Mouse (Mus musculus): ENCODE data around the gene Nxph1. TPM values are rescaled to one million over a fixed set of nuclear protein-coding genes. Genes with fewer than 3 reads are reported as not detected.

Gene Nxph1
- polyA plus RNA-seq, 1 experiment from 2014 or later = 0.17 TPM

DNA sequence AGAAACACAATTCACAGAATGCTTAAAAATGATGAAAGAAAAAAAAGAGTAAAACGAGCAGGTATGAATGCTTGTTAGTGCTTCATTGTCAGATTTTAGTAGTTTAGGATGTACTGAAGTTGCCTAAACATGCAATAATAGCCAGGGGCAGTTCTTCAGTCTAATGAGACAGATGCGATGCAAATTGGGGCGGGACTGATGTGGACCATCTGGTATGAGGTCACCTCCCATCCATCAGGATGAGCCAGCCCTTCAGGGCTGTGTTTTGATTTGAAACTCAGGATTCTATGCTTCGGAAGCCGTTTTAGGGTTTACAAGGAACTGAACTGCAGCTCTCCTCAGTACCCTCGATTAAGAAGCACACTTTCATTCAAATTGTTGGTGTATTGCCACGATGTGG lies 121.7 kb downstream of the Nxph1 start:
- H3K4me1 ChIP-seq = no peaks in the 10 kb centered on the region
- ATAC-seq (ENCODE audit: borderline replicate concordance, extremely low read depth, low FRiP score, low TSS enrichment) = no peak
- no peak overlapping the region for H3K4me2 ChIP-seq
- no peak overlapping the region for H3K4me3 ChIP-seq
- H3K9ac ChIP-seq = no peak overlapping the region
- H3K9me3 ChIP-seq = no peaks in the 10 kb centered on the region
- no peaks in the 10 kb centered on the region for H3K27me3 ChIP-seq
- WGBS = 41% methylated on average over 7 of the region's 7 CpGs
- no peaks in the 10 kb centered on the region for H3K36me3 ChIP-seq
- H3K27ac ChIP-seq = no peak overlapping the region

- ATAC-seq (ENCODE audit: borderline replicate concordance, extremely low read depth, low FRiP score, low TSS enrichment) = no peak
- WGBS = 64% methylated on average over 2 of the region's 2 CpGs
Observed at GRCm38 (mm10) chr6:9076463-9076862, 128.2 kb downstream of the Nxph1 start.

GRCm38 (mm10) chr6:9077793-9078689 lies 129.8 kb downstream of the Nxph1 start:
- Histone ChIP-seq H3K4me2 (no peak overlapping the region), H3K9ac (no peak overlapping the region), H3K27me3 (no peaks in the 10 kb centered on the region), H3K27ac (no peak overlapping the region), H3K4me3 (no peak overlapping the region), H3K36me3 (no peaks in the 10 kb centered on the region), H3K9me3 (no peaks in the 10 kb centered on the region), H3K4me1 (no peaks in the 10 kb centered on the region)
- no peak for ATAC-seq (ENCODE audit: borderline replicate concordance, extremely low read depth, low FRiP score, low TSS enrichment)
- WGBS = 52% methylated on average over 4 of the region's 4 CpGs

More at GRCm38 (mm10) chr6:9076463-9076862, 128.2 kb downstream of the Nxph1 start:
- Histone ChIP-seq H3K9ac (no peak overlapping the region), H3K4me1 (no peaks in the 10 kb centered on the region), H3K9me3 (no peaks in the 10 kb centered on the region), H3K4me3 (no peak overlapping the region), H3K36me3 (no peaks in the 10 kb centered on the region), H3K4me2 (no peak overlapping the region), H3K27ac (no peak overlapping the region), H3K27me3 (no peaks in the 10 kb centered on the region)

- no peaks in the 10 kb centered on the region for H3K27me3 ChIP-seq
- no peak overlapping the region for H3K27ac ChIP-seq
- no peak overlapping the region for H3K4me2 ChIP-seq
- no peaks in the 10 kb centered on the region for H3K36me3 ChIP-seq
- no peaks in the 10 kb centered on the region for H3K9me3 ChIP-seq
- no peak for ATAC-seq (ENCODE audit: borderline replicate concordance, extremely low read depth, low FRiP score, low TSS enrichment)
- H3K4me1 ChIP-seq = no peaks in the 10 kb centered on the region
- 71% methylated on average over 3 of the region's 3 CpGs for WGBS
- no peak overlapping the region for H3K9ac ChIP-seq
- no peak overlapping the region for H3K4me3 ChIP-seq
Observed at GRCm38 (mm10) chr6:9083851-9084250, 135.6 kb downstream of the Nxph1 start.

DNA sequence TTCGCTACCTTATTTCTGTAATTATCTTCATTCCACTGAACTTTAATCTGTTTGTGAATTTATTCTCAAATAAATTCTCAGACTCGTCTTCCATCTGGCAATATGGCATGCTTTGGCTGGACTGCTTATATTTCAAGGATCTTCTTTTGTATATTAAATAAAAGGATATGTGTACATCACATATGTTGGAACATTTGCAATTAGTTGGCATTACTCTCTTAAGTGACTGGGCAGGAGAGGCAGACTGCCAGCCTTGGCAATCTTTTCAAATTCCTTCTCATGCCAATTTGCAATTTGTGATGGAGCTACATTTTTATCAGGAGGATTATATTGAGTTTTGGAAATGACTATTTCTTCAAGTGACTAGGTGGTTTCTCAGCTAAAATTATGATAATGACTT lies 149.1 kb downstream of the Nxph1 start:
- Histone ChIP-seq H3K9me3 (no peaks in the 10 kb centered on the region), H3K36me3 (no peaks in the 10 kb centered on the region), H3K9ac (no peak overlapping the region), H3K27me3 (no peaks in the 10 kb centered on the region), H3K4me1 (no peaks in the 10 kb centered on the region), H3K27ac (no peak overlapping the region), H3K4me2 (no peak overlapping the region), H3K4me3 (no peak overlapping the region)
- WGBS = 79% methylated on average over 2 of the region's 2 CpGs
- ATAC-seq (ENCODE audit: borderline replicate concordance, extremely low read depth, low FRiP score, low TSS enrichment) = no peak

DNA sequence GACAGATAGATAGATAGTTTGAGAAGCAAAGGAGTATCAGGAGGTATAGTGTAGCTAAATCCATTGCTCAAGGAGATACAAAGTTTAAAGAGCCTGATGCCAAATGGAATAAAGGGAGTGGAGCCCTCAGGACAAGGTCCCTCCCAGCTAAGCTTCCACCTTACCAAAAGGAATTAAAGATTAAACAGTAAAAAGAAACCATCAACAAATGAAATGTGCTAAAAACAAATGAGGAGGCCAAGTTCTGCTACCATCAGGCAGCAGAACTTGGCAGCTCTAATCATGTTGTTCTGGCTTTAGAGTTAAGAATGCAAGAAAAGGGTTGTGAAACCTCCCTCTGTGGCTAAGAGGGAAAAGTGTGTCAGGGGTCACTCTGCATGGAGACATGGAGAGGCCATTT lies 159.1 kb downstream of the Nxph1 start:
- ATAC-seq (ENCODE audit: borderline replicate concordance, extremely low read depth, low FRiP score, low TSS enrichment) = no peak
- H3K4me2 ChIP-seq = no peak overlapping the region
- H3K27me3 ChIP-seq = no peaks in the 10 kb centered on the region
- no peaks in the 10 kb centered on the region for H3K36me3 ChIP-seq
- no peak overlapping the region for H3K4me3 ChIP-seq
- no peak overlapping the region for H3K27ac ChIP-seq
- H3K9ac ChIP-seq = no peak overlapping the region
- H3K4me1 ChIP-seq = no peaks in the 10 kb centered on the region
- H3K9me3 ChIP-seq = no peaks in the 10 kb centered on the region

- 73% methylated on average over 2 of the region's 2 CpGs for WGBS
- H3K27me3 ChIP-seq = no peaks in the 10 kb centered on the region
- H3K4me3 ChIP-seq = no peak overlapping the region
- ATAC-seq (ENCODE audit: borderline replicate concordance, extremely low read depth, low FRiP score, low TSS enrichment) = no peak
- no peaks in the 10 kb centered on the region for H3K4me1 ChIP-seq
- no peaks in the 10 kb centered on the region for H3K36me3 ChIP-seq
- no peak overlapping the region for H3K4me2 ChIP-seq
- H3K9ac ChIP-seq = no peak overlapping the region
- H3K9me3 ChIP-seq = no peaks in the 10 kb centered on the region
- H3K27ac ChIP-seq = no peak overlapping the region
Observed at GRCm38 (mm10) chr6:9119136-9119535, 170.9 kb downstream of the Nxph1 start.

DNA sequence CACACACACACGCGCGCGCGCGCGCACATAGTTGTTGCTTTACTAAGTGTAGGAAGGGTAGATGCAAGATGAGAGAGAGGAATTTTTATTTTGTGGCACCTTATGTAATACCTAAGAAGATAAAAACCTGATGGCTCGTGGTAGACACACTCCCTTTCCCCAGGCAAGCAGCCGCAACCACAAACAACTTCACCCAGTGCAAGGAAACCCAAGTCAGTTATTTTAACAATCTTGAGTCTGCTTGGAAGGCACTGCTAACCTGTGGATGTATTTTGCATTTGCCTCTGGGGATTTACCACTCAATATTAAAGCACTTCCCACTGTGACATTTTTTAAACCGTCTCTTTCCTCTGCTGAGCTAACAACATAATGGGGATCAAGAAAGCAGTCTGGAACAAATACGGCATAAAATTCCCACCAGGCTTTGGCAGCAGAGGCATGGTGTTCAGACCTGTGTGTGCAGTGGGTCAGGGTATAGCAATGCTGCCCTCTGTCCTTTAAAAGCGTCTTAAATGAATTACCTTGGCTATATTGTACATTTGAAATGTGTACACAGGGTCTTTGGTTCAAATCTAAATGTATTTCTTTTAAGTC lies 176.2 kb downstream of the Nxph1 start:
- WGBS = 89% methylated on average over 12 of the region's 12 CpGs
- no peaks in the 10 kb centered on the region for H3K27me3 ChIP-seq
- no peak for ATAC-seq (ENCODE audit: borderline replicate concordance, extremely low read depth, low FRiP score, low TSS enrichment)
- H3K27ac ChIP-seq = no peak overlapping the region
- H3K36me3 ChIP-seq = no peaks in the 10 kb centered on the region
- H3K9me3 ChIP-seq = no peaks in the 10 kb centered on the region
- no peaks in the 10 kb centered on the region for H3K4me1 ChIP-seq
- H3K9ac ChIP-seq = no peak overlapping the region
- no peak overlapping the region for H3K4me2 ChIP-seq
- H3K4me3 ChIP-seq = no peak overlapping the region

- no peaks in the 10 kb centered on the region for H3K9me3 ChIP-seq
- no peak overlapping the region for H3K9ac ChIP-seq
- H3K27ac ChIP-seq = no peak overlapping the region
- H3K4me3 ChIP-seq = no peak overlapping the region
- no peaks in the 10 kb centered on the region for H3K4me1 ChIP-seq
- ATAC-seq (ENCODE audit: borderline replicate concordance, extremely low read depth, low FRiP score, low TSS enrichment) = no peak
- H3K27me3 ChIP-seq = no peaks in the 10 kb centered on the region
- 73% methylated on average over 3 of the region's 3 CpGs for WGBS
- no peaks in the 10 kb centered on the region for H3K36me3 ChIP-seq
- no peak overlapping the region for H3K4me2 ChIP-seq
Observed at GRCm38 (mm10) chr6:9133589-9134279, 185.5 kb downstream of the Nxph1 start.

DNA sequence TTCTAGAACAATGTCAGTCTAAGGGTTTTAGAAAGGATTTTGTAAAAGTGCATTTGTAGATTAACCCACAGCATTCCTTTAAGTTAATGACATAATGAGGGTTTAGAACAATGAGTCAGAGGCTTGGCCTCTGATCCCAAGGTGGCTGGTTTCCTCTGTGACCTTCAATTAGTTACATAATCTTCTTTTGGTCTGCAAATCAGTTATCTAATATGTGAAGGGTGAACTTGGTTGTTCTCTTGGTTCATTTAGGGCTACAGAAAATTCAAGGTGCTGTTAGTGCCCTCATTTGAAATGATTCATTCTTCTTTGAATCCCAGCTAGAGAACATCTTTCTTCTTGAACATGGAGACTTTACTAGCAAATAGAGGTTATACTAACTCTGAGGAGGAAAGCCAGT lies 199.7 kb downstream of the Nxph1 start:
- Histone ChIP-seq H3K27ac (no peak overlapping the region), H3K9me3 (no peaks in the 10 kb centered on the region), H3K4me1 (no peaks in the 10 kb centered on the region), H3K4me2 (no peak overlapping the region), H3K4me3 (no peak overlapping the region), H3K27me3 (no peaks in the 10 kb centered on the region), H3K36me3 (no peaks in the 10 kb centered on the region), H3K9ac (no peak overlapping the region)
- no peak for ATAC-seq (ENCODE audit: borderline replicate concordance, extremely low read depth, low FRiP score, low TSS enrichment)

- Histone ChIP-seq H3K4me1 (no peaks in the 10 kb centered on the region), H3K4me2 (no peak overlapping the region), H3K27ac (no peak overlapping the region), H3K36me3 (no peaks in the 10 kb centered on the region), H3K4me3 (no peak overlapping the region), H3K9me3 (no peaks in the 10 kb centered on the region), H3K27me3 (no peaks in the 10 kb centered on the region), H3K9ac (no peak overlapping the region)
- ATAC-seq (ENCODE audit: borderline replicate concordance, extremely low read depth, low FRiP score, low TSS enrichment) = no peak
- WGBS = 37% methylated on average over 1 of the region's 1 CpGs
Observed at GRCm38 (mm10) chr6:9149791-9150190, 201.6 kb downstream of the Nxph1 start.

- Histone ChIP-seq H3K4me1 (no peaks in the 10 kb centered on the region), H3K4me2 (no peak overlapping the region), H3K27ac (no peak overlapping the region), H3K9ac (no peak overlapping the region), H3K36me3 (no peaks in the 10 kb centered on the region), H3K9me3 (no peaks in the 10 kb centered on the region), H3K4me3 (no peak overlapping the region), H3K27me3 (no peaks in the 10 kb centered on the region)
- ATAC-seq (ENCODE audit: borderline replicate concordance, extremely low read depth, low FRiP score, low TSS enrichment) = no peak
- WGBS = 63% methylated on average over 2 of the region's 2 CpGs
Observed at GRCm38 (mm10) chr6:9159191-9159590, 211.0 kb downstream of the Nxph1 start.
